Mouse (Mus musculus): ENCODE data around the gene Rai2.

GRCm38 (mm10) chrX:161721082-161721481 lies 4.2 kb downstream of the Rai2 start:
- TF ChIP-seq CTCF (IDR thresholded peaks at IDR 0.05; ENCODE audit: low read depth): no peak
- no peak for TF ChIP-seq EP300 (IDR thresholded peaks at IDR 0.05; ENCODE audit: low read depth)

Data from liver, embryonic 14.5 days (tissue).